Mouse (Mus musculus) inflammation-experienced regulatory T-cells, adult 16 weeks (primary cell): ENCODE measurements around the gene Ppp4r3a. TPM values are rescaled to one million over a fixed set of nuclear protein-coding genes. Genes with fewer than 3 reads are reported as not detected.

Experiments used
- polyA plus RNA-seq: library from polyadenylated mRNA; unstranded; fragments of 100-300 nt; shearing (Covaris generic); gene quantifications from one replicate; pipeline ENCODE4 v1.2.1, GENCODE M21; 2017

The Ppp4r3a gene
- polyA plus RNA-seq: 31.8 TPM

GRCm38 (mm10) chr12:101083076-101083838, at the start of gene Ppp4r3a:
TSS of gene Ppp4r3a (minus strand) at chr12:101083702.

DNA sequence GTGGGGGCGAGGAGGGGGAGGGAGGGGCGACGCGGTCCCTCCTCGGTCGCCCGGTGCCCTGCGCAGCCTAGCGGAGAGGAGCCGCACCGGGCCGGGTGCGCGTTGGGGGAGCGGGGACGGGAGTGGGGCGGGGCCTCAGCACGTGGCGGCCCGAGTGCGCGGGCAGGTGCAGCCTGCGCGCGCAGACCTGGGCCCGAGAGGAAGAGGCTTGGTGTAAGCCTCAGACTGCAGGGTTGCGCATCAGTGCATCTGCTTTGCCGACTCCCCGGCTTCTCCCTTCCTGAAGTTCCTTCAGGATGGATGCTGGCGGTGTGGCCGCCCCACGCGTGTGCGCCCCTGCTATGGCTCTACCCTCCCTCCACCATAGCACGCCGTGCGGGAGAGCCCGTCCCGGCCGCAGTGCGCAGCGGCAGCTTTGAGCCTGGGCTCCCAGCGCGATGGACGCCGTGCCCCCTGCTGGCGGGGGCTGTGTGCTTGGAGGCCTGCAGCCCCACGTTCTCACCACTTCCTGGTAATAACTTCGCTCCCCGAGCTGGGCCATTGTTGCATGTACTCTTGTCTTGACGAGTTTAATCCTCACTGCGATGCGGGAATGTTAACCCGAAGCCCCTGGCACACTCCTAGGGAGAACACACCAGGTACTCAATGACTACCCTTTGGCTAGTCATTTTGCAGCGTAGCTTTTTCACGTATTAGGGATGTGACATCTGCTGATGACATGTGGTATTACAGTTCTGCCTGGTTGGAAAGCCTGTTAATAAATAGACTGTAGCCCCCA, 54.4 kb downstream of the Ppp4r3a start, which contains the start of gene Ccdc88c:
Ccdc88c (minus strand) TSS at position 103 of the 778 bp plus-strand sequence.

Other genes starting within 250 kb of the Ppp4r3a start
- gene Gpr68, start 175.5 kb downstream of the Ppp4r3a start, polyA plus RNA-seq: 99.1 TPM
- gene Ccdc88c, start 54.6 kb downstream of the Ppp4r3a start, polyA plus RNA-seq: 155 TPM